Mouse (Mus musculus) hindbrain, embryonic 15.5 days (tissue): ENCODE measurements at regions not wholly inside any gene's neighbourhood (a gene's known extent, or its start where the extent isn't known, plus 50 kb on each side); places are given as distances from the start of the nearest gene placed in this dataset.

Experiments used
- ATAC-seq: fragments of 200-750 bp; cut with Nextera tagmentation; 2 replicates; pipeline ENCODE4 v1.8.0; 2017; ENCODE audit warnings: low read depth, moderate number of reproducible peaks, moderate TSS enrichment; ENCODE audit not compliant: low FRiP score
- H3K27ac ChIP-seq: fragments of 300-500 bp; sonication (generic); replicated peaks from 2 replicates; pipeline ENCODE4 v1.5.1; 2015; ENCODE audit warnings: mild to moderate bottlenecking, inconsistent platforms
- H3K27me3 ChIP-seq: fragments of 300-500 bp; sonication (generic); 2 replicates; pipeline ENCODE4 v1.6.1; 2015; ENCODE audit warnings: control low read depth, inconsistent platforms
- H3K36me3 ChIP-seq: fragments of 300-500 bp; sonication (generic); 2 replicates; pipeline ENCODE4 v1.6.1; 2015; ENCODE audit warnings: control low read depth, inconsistent platforms
- H3K4me1 ChIP-seq: fragments of 300-500 bp; sonication (generic); replicated peaks from 2 replicates; pipeline ENCODE4 v1.6.1; 2015; ENCODE audit warnings: control low read depth, inconsistent platforms
- H3K4me2 ChIP-seq: fragments of 300-500 bp; sonication (generic); 2 replicates; pipeline ENCODE4 v1.6.1; 2015; ENCODE audit warnings: moderate library complexity, mild to moderate bottlenecking, inconsistent platforms
- H3K4me3 ChIP-seq: fragments of 300-500 bp; sonication (generic); 2 replicates; pipeline ENCODE4 v1.5.1; 2015; ENCODE audit warnings: mild to moderate bottlenecking, inconsistent platforms
- H3K9ac ChIP-seq: fragments of 300-500 bp; sonication (generic); 2 replicates; pipeline ENCODE4 v1.6.1; 2015; ENCODE audit warnings: inconsistent platforms
- H3K9me3 ChIP-seq: fragments of 300-500 bp; sonication (generic); 2 replicates; pipeline ENCODE4 v1.6.1; 2016; ENCODE audit warnings: control low read depth, inconsistent platforms
- WGBS: fragments of 180-500 bp; shearing (Covaris S2); methylation state at CpG from one replicate; pipeline ENCODE4 v1.1.7; 2015; 5-methylcytosine and 5-hydroxymethylcytosine counted together

DNA sequence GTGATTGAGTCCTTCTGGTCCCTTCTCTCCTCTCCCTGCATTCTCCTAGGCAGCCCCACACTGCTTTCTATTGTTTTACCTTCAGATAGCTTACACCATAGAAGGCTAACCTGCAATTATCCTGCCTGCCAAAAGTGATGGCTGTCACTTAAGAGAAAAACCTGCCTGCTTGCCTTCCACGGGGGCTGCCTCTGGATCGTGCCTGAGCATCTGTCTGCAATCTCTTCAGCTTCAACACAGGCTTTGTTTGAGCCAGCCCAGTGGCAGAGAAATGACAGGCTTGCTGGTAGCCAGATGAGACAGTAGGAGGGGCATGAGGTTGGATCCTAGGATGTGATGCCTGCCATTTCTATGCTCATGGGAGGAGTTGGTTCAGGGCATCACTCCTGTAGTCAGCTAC lies 345.2 kb upstream of the Tshz3 start:
- peak; percentile 56; the same call in 1 of the 2 replicates for ATAC-seq
- Histone ChIP-seq H3K27me3 (no peaks in the 10 kb centered on the region), H3K9ac (no peak overlapping the region), H3K36me3 (no peaks in the 10 kb centered on the region), H3K27ac (0 out of 2 replicates have a peak overlapping the region, but pooled peaks have one; percentile 27), H3K4me3 (no peak overlapping the region), H3K4me2 (no peak overlapping the region), H3K9me3 (no peaks in the 10 kb centered on the region), H3K4me1 (0 out of 2 replicates have a peak, but pooled peaks cover 6% of the 10 kb centered on the region)
- WGBS: 20% methylated on average over 2 of the region's 2 CpGs

DNA sequence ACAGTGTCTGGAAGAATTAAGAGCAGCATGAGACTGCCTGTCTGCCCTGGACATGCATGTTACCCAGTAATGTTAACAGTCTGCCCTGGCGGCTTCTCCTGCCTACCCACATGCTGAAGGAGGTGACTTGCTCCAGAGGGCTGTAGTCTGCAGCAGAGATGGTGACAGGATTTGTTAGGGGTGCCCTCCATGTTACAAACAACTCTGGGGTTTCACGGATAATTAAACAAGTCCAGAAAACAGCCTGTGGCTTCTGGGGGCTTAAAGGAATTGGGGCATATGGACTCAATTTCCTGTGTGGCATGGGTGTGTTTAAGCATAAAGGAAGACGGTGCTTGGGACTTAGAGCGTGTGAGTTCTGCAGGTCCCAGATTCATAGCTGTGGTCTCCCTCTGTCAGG lies 347.3 kb upstream of the Tshz3 start:
- ATAC-seq: no peak
- H3K9ac ChIP-seq: no peak overlapping the region
- no peaks in the 10 kb centered on the region for H3K9me3 ChIP-seq
- H3K4me1 ChIP-seq: 0 out of 2 replicates have a peak, but pooled peaks cover 6% of the 10 kb centered on the region
- H3K36me3 ChIP-seq: no peaks in the 10 kb centered on the region
- no peak overlapping the region for H3K27ac ChIP-seq
- H3K4me2 ChIP-seq: no peak overlapping the region
- H3K27me3 ChIP-seq: no peaks in the 10 kb centered on the region
- 77% methylated on average over 4 of the region's 4 CpGs for WGBS
- H3K4me3 ChIP-seq: no peak overlapping the region

DNA sequence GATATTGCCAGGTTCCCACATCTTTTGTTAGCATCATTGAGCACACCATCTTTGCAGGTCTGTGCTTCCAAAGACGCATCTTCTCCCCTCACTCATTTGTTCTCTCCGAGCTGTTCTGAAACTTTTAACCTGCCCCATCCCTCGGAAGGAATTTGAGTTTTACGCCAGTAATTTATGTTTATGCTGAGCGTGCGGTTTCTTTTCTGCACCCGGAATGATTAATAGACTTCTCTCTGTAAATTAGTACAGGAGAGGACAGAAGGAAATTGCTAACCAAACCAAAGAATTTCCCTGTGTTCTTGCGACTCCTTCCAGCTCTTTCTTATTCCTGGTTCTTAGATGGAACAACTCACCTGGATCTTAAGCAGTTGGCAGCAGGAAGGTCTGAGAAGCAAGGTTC lies 349.7 kb upstream of the Tshz3 start:
- WGBS: 80% methylated on average over 8 of the region's 8 CpGs
- no peak overlapping the region for H3K27ac ChIP-seq
- H3K27me3 ChIP-seq: no peaks in the 10 kb centered on the region
- H3K4me2 ChIP-seq: no peak overlapping the region
- no peak overlapping the region for H3K4me3 ChIP-seq
- no peak for ATAC-seq
- no peaks in the 10 kb centered on the region for H3K36me3 ChIP-seq
- H3K9ac ChIP-seq: no peak overlapping the region
- 0 out of 2 replicates have a peak, but pooled peaks cover 6% of the 10 kb centered on the region for H3K4me1 ChIP-seq
- no peaks in the 10 kb centered on the region for H3K9me3 ChIP-seq

DNA sequence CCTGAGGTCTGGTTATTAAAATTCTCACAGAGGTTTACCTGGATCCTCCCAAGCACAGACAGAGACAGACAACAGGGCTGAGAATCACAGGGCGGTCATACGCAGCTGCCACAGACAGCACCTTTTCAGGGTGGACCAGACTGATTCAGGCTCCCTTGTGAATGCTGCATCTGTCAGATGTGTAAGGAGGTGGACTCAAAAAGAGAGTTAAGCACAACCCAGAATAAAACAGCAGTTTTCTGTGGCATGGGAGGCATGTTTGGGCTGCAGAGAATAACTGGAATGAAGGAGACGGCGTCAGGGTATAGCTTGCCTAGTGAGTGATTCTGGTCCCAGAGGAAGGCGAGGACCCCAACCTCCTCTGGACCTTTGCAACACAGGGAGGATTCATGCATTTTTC lies 363.1 kb upstream of the Tshz3 start:
- no peak overlapping the region for H3K4me2 ChIP-seq
- H3K36me3 ChIP-seq: no peaks in the 10 kb centered on the region
- no peak overlapping the region for H3K27ac ChIP-seq
- ATAC-seq: no peak
- peaks cover 9% of the 10 kb centered on the region; the same call in 1 of the 2 replicates for H3K4me1 ChIP-seq
- no peak overlapping the region for H3K9ac ChIP-seq
- no peak overlapping the region for H3K4me3 ChIP-seq
- no peaks in the 10 kb centered on the region for H3K27me3 ChIP-seq
- 88% methylated on average over 5 of the region's 5 CpGs for WGBS
- H3K9me3 ChIP-seq: no peaks in the 10 kb centered on the region

DNA sequence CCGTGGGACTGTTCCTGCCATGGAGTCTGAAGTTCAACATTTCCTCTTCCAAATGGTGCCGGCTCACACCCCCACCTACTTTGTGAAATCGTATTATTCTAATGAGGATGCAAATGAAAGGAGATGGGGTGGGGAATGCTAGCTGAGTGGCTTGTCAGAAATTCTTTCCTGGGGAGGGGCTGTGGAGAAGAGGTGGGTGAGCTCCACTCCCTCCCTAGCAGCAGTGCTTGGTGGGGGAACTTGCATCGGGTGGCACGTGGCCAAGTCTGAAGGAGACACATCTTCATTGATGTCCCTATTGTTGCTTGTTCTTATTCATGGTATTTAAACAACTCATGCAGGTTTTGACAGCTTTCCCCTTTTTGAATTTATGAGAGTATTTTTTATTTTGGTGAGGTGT lies 363.8 kb upstream of the Tshz3 start:
- Histone ChIP-seq H3K4me3 (no peak overlapping the region), H3K27me3 (no peaks in the 10 kb centered on the region), H3K36me3 (no peaks in the 10 kb centered on the region), H3K4me2 (no peak overlapping the region), H3K9ac (no peak overlapping the region), H3K9me3 (no peaks in the 10 kb centered on the region), H3K27ac (no peak overlapping the region), H3K4me1 (peaks cover 9% of the 10 kb centered on the region; the same call in 1 of the 2 replicates)
- 42% methylated on average over 5 of the region's 5 CpGs for WGBS
- no peak for ATAC-seq

DNA sequence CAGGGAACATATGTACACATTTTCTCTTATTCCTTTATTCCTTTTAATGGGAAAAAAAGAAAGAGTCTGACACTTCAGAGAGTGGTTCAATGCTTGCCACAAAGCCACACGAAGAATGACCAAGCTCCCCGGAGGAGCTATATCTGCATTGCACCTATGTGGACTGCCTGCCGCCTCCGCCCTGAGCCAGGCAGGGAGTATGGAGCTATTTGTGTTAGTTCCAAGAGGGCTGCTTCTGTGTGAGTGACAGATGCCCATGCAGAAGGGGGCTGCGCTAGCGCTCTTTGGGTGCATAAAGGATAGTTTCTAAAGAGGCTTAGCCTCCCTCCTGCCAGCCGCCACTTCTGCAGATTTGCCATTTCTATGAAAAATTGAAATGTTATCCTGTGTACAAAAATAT lies 365.3 kb upstream of the Tshz3 start:
- Histone ChIP-seq H3K27ac (no peak overlapping the region), H3K9me3 (no peaks in the 10 kb centered on the region), H3K4me1 (peaks cover 9% of the 10 kb centered on the region; the same call in 1 of the 2 replicates), H3K36me3 (no peaks in the 10 kb centered on the region), H3K27me3 (no peaks in the 10 kb centered on the region), H3K4me2 (no peak overlapping the region), H3K4me3 (no peak overlapping the region), H3K9ac (no peak overlapping the region)
- WGBS: 75% methylated on average over 7 of the region's 7 CpGs
- ATAC-seq: peak; percentile 30; the same call in 1 of the 2 replicates

DNA sequence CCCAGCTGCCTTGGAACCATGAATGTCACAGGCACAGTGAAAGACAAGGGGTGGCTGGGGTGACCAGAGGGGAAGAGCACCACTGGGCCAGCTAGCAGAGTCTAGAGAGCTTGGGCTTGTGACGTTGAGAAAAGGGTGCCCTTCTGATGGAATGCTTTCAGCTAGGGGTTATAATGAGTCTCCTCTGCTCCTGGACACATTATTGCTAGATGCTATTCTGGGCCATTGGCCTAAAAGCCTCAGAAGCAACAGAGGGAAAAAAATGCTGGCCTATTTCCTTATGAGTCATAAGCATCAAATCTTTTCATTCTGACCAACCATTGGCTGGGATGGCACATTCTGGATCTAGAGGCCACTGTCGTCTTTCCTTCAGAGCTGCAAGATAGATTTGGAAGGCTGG lies 369.8 kb upstream of the Tshz3 start:
- H3K4me1 ChIP-seq: 0 out of 2 replicates have a peak, but pooled peaks cover 9% of the 10 kb centered on the region
- ATAC-seq: no peak
- H3K27ac ChIP-seq: no peak overlapping the region
- no peaks in the 10 kb centered on the region for H3K27me3 ChIP-seq
- WGBS: 88% methylated on average over 2 of the region's 2 CpGs
- no peak overlapping the region for H3K4me3 ChIP-seq
- no peaks in the 10 kb centered on the region for H3K36me3 ChIP-seq
- H3K9ac ChIP-seq: no peak overlapping the region
- no peak overlapping the region for H3K4me2 ChIP-seq
- H3K9me3 ChIP-seq: no peaks in the 10 kb centered on the region

DNA sequence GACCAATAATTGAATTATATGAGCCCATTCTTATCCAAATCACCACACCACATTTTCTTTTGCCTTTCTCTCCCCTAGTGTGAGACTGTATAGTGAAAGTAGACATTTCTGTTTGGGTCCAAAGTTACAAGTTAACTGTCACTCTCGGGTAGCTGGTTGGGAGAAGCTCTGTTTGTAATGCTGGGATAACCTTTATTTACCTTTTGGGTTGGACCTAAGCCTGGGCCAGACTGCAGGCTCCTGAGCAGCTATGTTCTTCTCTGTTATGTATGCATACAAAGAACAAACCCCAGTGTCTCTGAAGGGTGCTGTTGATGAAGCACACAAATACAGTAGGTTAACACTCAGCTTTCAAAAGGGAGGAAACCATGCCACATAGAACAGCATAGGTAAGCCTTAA lies 373.9 kb upstream of the Tshz3 start:
- Histone ChIP-seq H3K4me1 (no peaks in the 10 kb centered on the region), H3K27ac (no peak overlapping the region), H3K9ac (no peak overlapping the region), H3K4me3 (no peak overlapping the region), H3K9me3 (no peaks in the 10 kb centered on the region), H3K36me3 (no peaks in the 10 kb centered on the region), H3K4me2 (no peak overlapping the region), H3K27me3 (no peaks in the 10 kb centered on the region)
- no peak for ATAC-seq
- 100% methylated on average over 1 of the region's 1 CpGs for WGBS

DNA sequence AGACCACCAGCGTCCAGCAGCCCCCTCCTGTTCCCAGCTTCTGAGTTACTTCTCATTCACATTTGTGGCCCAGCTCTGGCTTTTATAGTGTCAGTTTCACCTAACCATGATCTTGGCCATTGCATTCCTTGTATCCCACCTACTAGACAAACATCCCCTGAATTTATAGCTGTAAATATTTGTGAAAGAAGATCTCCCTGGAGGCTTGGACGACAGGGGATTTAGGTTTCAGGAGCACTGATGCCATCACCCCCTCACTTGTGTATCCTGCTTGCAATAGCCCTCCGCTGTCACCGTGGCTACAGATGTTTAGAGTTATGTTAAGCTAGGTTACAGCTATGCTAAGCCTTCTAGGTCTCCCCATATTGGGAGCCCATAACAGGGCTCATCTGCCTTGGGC lies 375.7 kb upstream of the Tshz3 start:
- ATAC-seq: no peak
- Histone ChIP-seq H3K27me3 (no peaks in the 10 kb centered on the region), H3K27ac (no peak overlapping the region), H3K9ac (no peak overlapping the region), H3K4me3 (no peak overlapping the region), H3K36me3 (no peaks in the 10 kb centered on the region), H3K4me2 (no peak overlapping the region), H3K9me3 (no peaks in the 10 kb centered on the region), H3K4me1 (no peaks in the 10 kb centered on the region)
- WGBS: 74% methylated on average over 4 of the region's 4 CpGs

DNA sequence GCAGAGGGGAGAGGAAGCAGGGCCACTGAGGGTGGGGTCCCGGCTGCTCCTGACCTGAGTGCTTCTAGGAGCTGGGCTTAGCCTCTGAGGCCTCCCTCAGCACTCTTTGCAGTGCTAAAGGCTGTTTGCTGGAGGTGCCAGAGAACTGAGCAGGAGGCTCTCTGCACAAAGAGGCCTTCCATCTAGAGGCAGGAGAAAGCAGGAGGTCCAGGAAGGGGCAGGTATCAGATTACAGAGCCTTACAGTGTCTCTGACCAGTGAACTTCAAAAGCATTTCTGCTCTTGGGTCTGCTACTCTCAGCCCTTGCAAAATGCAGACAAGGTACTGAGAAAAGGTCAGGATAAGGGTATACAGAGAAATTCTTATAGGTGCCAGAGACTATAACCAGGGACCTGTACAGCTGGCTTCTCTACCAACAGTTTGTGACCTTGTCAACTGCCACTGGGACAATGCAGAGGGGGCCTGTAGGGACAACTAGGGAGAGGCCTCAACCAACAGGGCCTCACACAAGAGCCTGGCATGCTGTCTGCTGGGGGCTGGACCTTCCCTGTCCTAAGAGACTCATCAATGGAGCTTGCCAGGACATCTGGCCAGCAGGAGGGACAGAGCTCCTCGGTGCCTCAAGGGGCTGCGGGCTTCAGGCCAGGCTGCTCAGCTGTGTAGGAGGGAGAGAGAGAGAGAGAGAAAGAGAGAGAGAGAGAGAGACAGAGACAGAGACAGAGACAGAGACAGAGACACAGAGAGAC lies 380.3 kb upstream of the Tshz3 start:
- 46% methylated on average over 3 of the region's 3 CpGs for WGBS
- H3K9me3 ChIP-seq: no peaks in the 10 kb centered on the region
- no peaks in the 10 kb centered on the region for H3K36me3 ChIP-seq
- no peak overlapping the region for H3K4me3 ChIP-seq
- no peak overlapping the region for H3K4me2 ChIP-seq
- no peaks in the 10 kb centered on the region for H3K4me1 ChIP-seq
- H3K9ac ChIP-seq: no peak overlapping the region
- ATAC-seq: no peak
- no peak overlapping the region for H3K27ac ChIP-seq
- no peaks in the 10 kb centered on the region for H3K27me3 ChIP-seq

DNA sequence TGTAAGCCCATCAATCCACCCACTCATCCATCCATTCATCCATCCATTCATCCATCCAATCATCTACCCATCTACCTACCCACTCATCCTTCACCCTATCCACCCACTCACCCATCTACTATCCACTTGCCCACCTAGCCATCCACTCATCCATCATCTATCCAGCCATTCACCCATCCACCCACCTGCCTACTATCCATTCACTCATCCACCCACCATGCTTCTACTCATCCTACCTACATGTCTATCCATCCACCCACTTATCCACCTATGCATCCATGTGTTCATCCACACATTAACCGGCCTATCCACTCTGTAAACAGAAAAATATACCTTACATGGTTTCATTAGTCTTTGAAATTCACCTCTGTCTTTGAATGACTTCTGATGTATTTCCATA lies 384.2 kb upstream of the Tshz3 start:
- ATAC-seq: no peak
- 97% methylated on average over 1 of the region's 1 CpGs for WGBS
- H3K27ac ChIP-seq: no peak overlapping the region

DNA sequence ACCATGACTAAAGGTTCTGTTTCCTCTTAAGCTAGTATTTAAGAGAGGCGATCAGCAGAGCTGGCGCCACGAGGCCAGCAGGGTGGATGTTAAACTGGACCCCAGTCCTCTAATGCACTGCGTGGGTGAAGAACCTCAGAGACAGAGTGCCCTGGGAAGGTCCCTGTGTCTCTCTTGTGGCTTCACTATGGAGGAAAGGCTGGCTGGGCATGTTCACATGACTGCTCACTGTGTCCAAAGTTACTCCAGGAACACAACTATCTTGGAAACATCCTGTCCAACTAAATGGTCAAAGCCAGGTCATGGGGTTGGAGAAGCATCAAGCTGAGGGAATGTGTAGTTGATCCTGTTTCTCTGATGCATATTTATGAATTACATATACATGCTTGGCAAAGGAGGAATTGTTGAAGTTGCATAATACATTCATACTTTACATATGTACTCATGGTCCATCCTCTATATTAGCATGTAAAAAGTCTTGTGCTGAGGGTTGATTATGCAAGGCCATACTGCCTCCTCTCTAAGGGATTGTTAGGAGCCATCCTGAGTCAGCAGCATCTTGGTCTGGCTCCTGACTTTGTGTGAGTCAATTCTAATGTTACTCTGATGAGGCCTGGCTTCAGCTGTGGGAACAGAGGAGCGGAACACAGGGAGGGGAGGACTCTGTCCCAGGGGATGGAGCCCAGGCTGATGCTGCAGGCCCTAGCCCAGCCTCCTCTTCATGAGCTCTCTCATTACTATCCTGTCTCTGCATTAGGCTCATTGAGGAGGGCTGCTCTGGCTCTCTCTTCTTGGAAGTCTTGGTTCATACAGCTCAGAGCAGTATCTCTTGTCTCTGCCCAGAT lies 387.9 kb upstream of the Tshz3 start:
- Histone ChIP-seq H3K4me1 (no peaks in the 10 kb centered on the region), H3K9ac (no peak overlapping the region), H3K4me3 (no peak overlapping the region), H3K4me2 (no peak overlapping the region), H3K27me3 (no peaks in the 10 kb centered on the region), H3K27ac (no peak overlapping the region), H3K36me3 (no peaks in the 10 kb centered on the region), H3K9me3 (no peaks in the 10 kb centered on the region)
- WGBS: 87% methylated on average over 5 of the region's 5 CpGs
- ATAC-seq: no peak

More for the DNA sequence above, 384.2 kb upstream of the Tshz3 start:
- Histone ChIP-seq H3K4me2 (no peak overlapping the region), H3K4me1 (no peaks in the 10 kb centered on the region), H3K27me3 (no peaks in the 10 kb centered on the region), H3K9ac (no peak overlapping the region), H3K4me3 (no peak overlapping the region), H3K9me3 (no peaks in the 10 kb centered on the region), H3K36me3 (no peaks in the 10 kb centered on the region)
